Mouse (Mus musculus) liver, embryonic 13.5 days (tissue): ENCODE data around the gene Dgkq. TPM values are rescaled to one million over a fixed set of nuclear protein-coding genes. Genes with fewer than 3 reads are reported as not detected.

Source experiments
- ATAC-seq: fragments of 200-750 bp; cut with Nextera tagmentation; 2 replicates; pipeline ENCODE4 v1.8.0; 2017; ENCODE audit warnings: low read depth, mild to moderate bottlenecking, moderate number of reproducible peaks, moderate library complexity
- DNase-seq: peaks from one replicate; pipeline ENCODE4 v3.0.0; 2022
- H3K27ac ChIP-seq: fragments of 300-500 bp; sonication (generic); 2 replicates; pipeline ENCODE4 v1.5.1; 2015; ENCODE audit warnings: moderate library complexity, mild to moderate bottlenecking, inconsistent platforms
- H3K27me3 ChIP-seq: fragments of 300-500 bp; sonication (generic); 2 replicates; pipeline ENCODE4 v1.6.1; 2015; ENCODE audit warnings: mild to moderate bottlenecking, inconsistent platforms
- H3K36me3 ChIP-seq: fragments of 300-500 bp; sonication (generic); 2 replicates; pipeline ENCODE4 v1.6.1; 2015; ENCODE audit warnings: mild to moderate bottlenecking, inconsistent platforms
- H3K4me1 ChIP-seq: fragments of 300-500 bp; sonication (generic); replicated peaks from 2 replicates; pipeline ENCODE4 v1.6.1; 2015; ENCODE audit warnings: inconsistent platforms
- H3K4me2 ChIP-seq: fragments of 300-500 bp; sonication (generic); 2 replicates; pipeline ENCODE4 v1.6.1; 2015; ENCODE audit warnings: inconsistent platforms, mild to moderate bottlenecking, moderate library complexity
- H3K4me3 ChIP-seq: fragments of 300-500 bp; sonication (generic); replicated peaks from 2 replicates; pipeline ENCODE4 v1.5.1; 2015; ENCODE audit warnings: mild to moderate bottlenecking, inconsistent platforms
- H3K9ac ChIP-seq: fragments of 300-500 bp; sonication (generic); 2 replicates; pipeline ENCODE4 v1.6.1; 2015; ENCODE audit warnings: mild to moderate bottlenecking, inconsistent platforms
- H3K9me3 ChIP-seq: fragments of 300-500 bp; sonication (generic); replicated peaks from 2 replicates; pipeline ENCODE4 v1.6.1; 2016; ENCODE audit warnings: inconsistent platforms
- WGBS: fragments of 180-500 bp; shearing (Covaris S2); methylation state at CpG from one replicate; pipeline ENCODE4 v1.1.7; 2015; ENCODE audit not compliant: insufficient replicate concordance; 5-methylcytosine and 5-hydroxymethylcytosine counted together
- polyA plus RNA-seq: library from polyadenylated mRNA; unstranded; fragments of >200 nt; fragmentation: Nextera tagmentation; extraction: Ambion mirVana; gene quantifications from 2 replicates; pipeline ENCODE4 v1.2.1, GENCODE M21; 2015

The Dgkq gene
- polyA plus RNA-seq, 1 experiment from 2014 or later, result 3.6 TPM

DNA sequence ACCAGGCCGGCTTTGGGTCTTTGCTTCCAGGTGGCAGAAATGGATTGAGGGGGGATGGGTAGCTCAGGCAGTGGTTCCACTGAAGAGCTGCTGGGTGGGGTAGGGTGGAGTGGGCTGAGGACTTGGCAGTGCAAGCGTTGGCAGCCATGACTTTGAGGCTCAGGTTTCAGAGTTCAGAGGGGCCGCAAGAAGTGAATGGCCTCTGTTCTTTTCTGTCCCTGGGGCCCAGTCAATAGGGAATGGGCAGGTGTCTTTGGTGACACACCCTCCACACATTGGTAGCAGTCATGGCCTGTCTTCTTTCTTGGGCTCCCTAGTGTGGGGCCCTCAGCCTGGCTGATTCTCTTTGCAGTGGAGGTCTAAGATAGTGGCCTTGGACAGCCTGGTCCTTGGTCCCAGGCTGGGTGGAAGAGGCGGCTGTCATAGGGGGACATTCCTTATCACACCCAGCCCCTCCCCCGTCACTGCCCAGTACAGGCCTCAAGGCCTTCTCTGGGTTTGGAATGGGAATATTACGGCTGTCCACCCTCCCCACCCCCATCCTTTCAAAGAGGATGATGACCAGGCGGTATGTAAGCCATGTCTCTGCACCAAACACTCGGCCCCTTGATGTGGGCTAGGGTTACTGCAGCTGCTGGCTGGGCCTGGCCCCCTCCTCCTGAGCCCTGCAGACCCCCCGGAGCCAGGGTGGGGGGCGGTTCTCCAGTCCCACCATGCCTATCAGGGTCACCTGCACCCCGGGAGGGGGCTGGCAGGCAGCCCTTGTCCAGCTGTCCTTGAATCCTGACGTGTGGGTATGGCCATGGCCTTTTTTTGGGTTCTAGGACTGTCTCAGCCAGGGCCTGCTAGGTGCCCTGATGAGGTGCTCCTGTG, 34.5 kb upstream of the Dgkq start:
- H3K27ac ChIP-seq, result peak overlapping the region; percentile 35; the same call in 1 of the 2 replicates
- no peak overlapping the region for H3K4me2 ChIP-seq
- no peaks in the 10 kb centered on the region for H3K27me3 ChIP-seq
- H3K9ac ChIP-seq, result no peak overlapping the region
- DNase-seq, result no peak
- 75% methylated on average over 12 of the region's 12 CpGs for WGBS
- no peaks in the 10 kb centered on the region for H3K9me3 ChIP-seq
- no peak overlapping the region for H3K4me3 ChIP-seq
- H3K36me3 ChIP-seq, result peaks cover 37% of the 10 kb centered on the region
- no peak for ATAC-seq
- H3K4me1 ChIP-seq, result peaks cover 77% of the 10 kb centered on the region

DNA sequence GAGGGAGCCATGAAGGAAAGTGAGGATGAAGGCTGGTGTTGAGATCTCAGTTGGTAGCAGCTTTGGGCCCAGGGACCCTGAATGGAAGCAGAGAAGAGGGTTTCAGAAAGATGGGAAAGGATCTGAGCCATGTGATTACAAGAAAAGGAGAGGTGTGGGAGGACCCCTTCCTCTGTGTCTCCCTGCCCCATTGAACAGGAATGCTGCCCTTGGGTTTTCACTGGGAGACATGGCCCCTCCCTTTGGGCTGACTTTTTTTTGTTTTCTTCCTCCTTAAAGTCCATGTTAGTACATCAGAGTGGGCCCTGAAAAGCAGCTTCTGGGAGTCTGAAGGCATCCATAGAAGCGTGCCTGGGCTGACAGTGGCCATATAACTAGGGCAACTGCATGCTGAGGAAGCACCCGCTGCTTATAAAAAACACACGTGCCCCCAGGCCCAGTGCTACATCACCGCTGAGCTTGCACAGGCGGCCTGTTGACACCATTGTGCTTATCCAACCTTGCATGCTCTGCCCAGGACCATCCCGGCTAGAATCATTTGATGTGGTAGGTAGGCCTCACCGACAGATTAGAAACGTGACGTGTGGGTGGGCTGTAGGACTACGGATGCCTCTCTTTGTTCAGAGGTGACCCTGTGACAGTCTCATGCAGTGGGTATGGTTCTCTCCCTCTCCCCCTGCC, 32.0 kb upstream of the Dgkq start:
- Histone ChIP-seq H3K9me3 (no peaks in the 10 kb centered on the region), H3K27me3 (no peaks in the 10 kb centered on the region), H3K4me3 (no peak overlapping the region), H3K4me2 (no peak overlapping the region), H3K4me1 (peaks cover 75% of the 10 kb centered on the region), H3K27ac (peak overlapping the region; percentile 22; the same call in 1 of the 2 replicates), H3K36me3 (peaks cover 27% of the 10 kb centered on the region), H3K9ac (0 out of 2 replicates have a peak overlapping the region, but pooled peaks have one; percentile 15)
- no peak for DNase-seq
- WGBS, result 77% methylated on average over 10 of the region's 10 CpGs
- no peak for ATAC-seq

DNA sequence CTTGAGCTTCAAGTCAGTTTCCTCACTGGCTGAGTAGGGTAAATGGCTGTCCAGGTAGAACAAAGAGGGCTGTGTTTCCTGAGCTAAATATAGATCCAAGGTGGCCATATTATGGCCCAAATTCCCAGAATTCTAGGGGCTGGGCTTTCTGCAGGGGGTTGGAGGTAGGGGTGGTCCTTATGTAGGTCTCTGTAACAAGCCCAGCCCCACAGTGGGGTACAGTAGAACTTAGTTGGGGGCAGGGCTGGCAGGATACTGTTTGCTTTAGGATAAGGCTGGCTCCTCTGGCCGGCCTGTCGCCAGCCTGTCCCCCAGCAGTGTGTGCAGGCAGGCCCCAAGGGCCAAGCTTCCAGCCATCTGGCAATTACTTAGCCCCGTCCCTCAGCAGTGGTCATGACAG, 30.9 kb upstream of the Dgkq start:
- peaks cover 82% of the 10 kb centered on the region for H3K4me1 ChIP-seq
- ATAC-seq (peak; percentile 34; the same call in 1 of the 2 replicates), DNase-seq (no peak)
- peaks cover 16% of the 10 kb centered on the region for H3K36me3 ChIP-seq
- H3K4me3 ChIP-seq, result no peak overlapping the region
- H3K4me2 ChIP-seq, result no peak overlapping the region
- peak overlapping the region; percentile 48; the same call in 1 of the 2 replicates for H3K27ac ChIP-seq
- H3K27me3 ChIP-seq, result no peaks in the 10 kb centered on the region
- no peaks in the 10 kb centered on the region for H3K9me3 ChIP-seq
- 67% methylated on average over 3 of the region's 3 CpGs for WGBS
- no peak overlapping the region for H3K9ac ChIP-seq

DNA sequence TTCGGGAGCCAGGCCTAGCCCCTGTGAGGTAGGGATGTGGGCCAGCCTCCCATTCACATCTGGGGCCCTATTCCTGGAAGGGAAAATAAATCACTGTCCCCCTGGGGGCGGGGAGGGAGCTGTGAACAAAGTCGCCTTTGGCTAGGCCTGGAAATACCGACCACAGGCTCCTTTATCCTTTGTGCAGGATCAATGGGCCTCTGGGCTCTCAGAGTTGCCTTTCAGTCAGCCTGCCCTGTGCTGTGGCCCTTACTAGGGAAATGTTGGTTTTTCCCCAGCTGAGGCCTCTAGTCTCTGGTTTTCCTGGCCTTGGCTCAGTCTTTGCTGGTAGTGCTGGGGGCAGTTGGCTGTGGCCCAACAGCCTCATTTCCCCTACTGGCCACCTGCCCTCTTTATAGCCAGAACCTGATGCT, 27.9 kb upstream of the Dgkq start:
- DNase-seq (no peak), ATAC-seq (no peak)
- H3K4me1 ChIP-seq, result peaks cover 86% of the 10 kb centered on the region

DNA sequence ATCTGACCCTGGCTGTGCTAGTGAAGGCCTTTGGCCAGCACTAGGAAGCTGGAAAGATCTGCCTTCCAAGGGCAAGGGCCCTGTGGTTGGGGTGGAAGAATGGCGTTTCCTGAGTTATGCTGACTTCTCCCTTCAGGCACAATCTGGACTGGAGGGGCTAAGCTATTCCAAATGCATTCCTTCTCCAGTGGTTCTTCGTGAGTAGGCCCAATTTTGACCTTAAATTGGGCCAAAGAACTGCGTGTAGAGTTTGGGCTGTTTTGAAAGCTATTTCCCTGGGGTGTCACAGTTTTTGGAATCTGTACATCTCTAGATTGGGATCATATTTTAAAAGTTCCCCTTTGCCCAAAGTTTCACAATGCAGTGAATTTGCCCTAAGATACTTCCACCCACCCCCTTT, 27.1 kb upstream of the Dgkq start:
- no peak overlapping the region for H3K9ac ChIP-seq
- no peak overlapping the region for H3K4me2 ChIP-seq
- H3K4me3 ChIP-seq, result no peak overlapping the region
- DNase-seq (no peak), ATAC-seq (no peak)
- H3K9me3 ChIP-seq, result no peaks in the 10 kb centered on the region
- 68% methylated on average over 3 of the region's 3 CpGs for WGBS
- no peaks in the 10 kb centered on the region for H3K36me3 ChIP-seq
- H3K27ac ChIP-seq, result no peak overlapping the region
- peaks cover 5% of the 10 kb centered on the region; the same call in 1 of the 2 replicates for H3K27me3 ChIP-seq
- peaks cover 87% of the 10 kb centered on the region for H3K4me1 ChIP-seq

More for the DNA sequence above, 27.9 kb upstream of the Dgkq start:
- H3K9me3 ChIP-seq, result no peaks in the 10 kb centered on the region
- no peak overlapping the region for H3K4me3 ChIP-seq
- H3K4me2 ChIP-seq, result no peak overlapping the region
- H3K9ac ChIP-seq, result no peak overlapping the region
- peaks cover 5% of the 10 kb centered on the region; the same call in 1 of the 2 replicates for H3K27me3 ChIP-seq
- no peaks in the 10 kb centered on the region for H3K36me3 ChIP-seq
- H3K27ac ChIP-seq, result no peak overlapping the region
- 79% methylated on average over 4 of the region's 4 CpGs for WGBS

DNA sequence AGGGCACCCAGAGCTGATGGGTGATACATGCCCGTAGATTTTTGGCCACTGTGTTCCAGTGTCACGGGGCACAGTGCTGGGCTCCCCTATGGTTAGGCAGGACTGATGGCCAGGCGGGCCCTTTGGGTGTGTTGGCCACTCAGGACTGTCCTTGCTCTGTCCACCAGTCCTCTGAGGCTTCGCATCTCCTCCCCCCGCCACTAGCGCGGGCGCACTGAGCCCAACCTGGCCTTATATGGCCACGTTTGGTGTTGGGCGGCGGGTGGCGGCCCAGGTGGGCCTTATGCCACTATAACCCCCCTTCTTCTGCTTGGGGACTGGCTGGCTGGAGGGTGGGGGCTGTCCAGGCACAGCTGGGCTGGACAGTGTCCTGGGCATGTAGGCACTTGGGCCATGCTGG, 26.4 kb upstream of the Dgkq start:
- peak overlapping the region; percentile 76; the same call in 1 of the 2 replicates for H3K27ac ChIP-seq
- H3K4me2 ChIP-seq, result peak overlapping the region; percentile 99
- H3K27me3 ChIP-seq, result peaks cover 5% of the 10 kb centered on the region; the same call in 1 of the 2 replicates
- no peak for DNase-seq
- H3K4me1 ChIP-seq, result peaks cover 84% of the 10 kb centered on the region
- H3K4me3 ChIP-seq, result no peak overlapping the region
- no peaks in the 10 kb centered on the region for H3K36me3 ChIP-seq
- no peak overlapping the region for H3K9ac ChIP-seq
- no peaks in the 10 kb centered on the region for H3K9me3 ChIP-seq
- no peak for ATAC-seq
- 90% methylated on average over 12 of the region's 12 CpGs for whole genome bisulfite sequencing

DNA sequence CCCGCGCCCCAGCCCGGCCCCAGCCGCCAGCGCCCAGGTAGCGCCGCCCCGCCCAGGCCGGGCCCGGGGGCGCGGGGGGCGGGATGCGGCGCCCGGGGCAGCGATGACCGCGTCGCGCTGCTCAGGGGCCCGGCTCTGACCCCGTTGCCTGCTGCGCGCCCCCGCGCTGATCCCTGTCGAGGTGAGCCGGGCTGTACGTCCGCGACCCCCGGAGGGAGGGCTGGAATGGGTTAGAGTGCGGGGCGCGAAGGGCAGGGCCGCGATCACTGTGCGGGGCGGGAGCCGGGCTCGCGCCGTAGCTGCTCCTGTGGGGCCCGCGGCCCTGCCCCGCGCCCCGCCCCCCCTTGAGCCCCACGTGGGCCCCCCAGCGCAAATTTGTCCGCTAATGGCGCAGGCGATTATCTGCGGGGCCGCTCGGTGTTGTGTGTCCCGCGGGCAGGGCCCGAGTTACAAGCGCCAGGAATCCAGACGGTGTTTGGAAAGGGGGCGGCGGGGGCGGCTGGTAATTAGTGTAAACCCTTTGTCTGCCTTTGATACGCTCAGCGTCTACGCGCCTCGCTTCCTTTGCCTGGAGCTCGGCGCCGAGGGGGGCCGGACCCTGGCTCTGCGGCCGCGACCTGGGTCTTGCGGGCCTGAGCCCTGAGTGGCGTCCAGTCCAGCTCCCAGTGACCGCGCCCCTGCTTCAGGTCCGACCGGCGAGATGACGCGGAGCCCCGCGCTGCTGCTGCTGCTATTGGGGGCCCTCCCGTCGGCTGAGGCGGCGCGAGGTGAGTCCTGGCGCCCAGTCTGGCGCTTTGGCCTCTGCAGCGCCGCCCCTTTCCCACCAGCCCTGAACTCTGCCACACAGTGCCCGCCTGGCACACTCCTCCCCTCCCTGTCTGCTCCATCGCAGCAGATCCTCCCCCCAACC, 25.1 kb upstream of the Dgkq start:
- Histone ChIP-seq H3K4me3 (peak overlapping the region; percentile 90), H3K9me3 (no peaks in the 10 kb centered on the region), H3K27me3 (peaks cover 5% of the 10 kb centered on the region; the same call in 1 of the 2 replicates), H3K4me1 (peaks cover 71% of the 10 kb centered on the region), H3K27ac (peak overlapping the region; percentile 76), H3K36me3 (no peaks in the 10 kb centered on the region), H3K9ac (peak overlapping the region; percentile 89), H3K4me2 (peak overlapping the region; percentile 99)
- WGBS, result 1% methylated on average over 84 of the region's 99 CpGs
- ATAC-seq (peak; percentile 52), DNase-seq (peak; percentile 61)

DNA sequence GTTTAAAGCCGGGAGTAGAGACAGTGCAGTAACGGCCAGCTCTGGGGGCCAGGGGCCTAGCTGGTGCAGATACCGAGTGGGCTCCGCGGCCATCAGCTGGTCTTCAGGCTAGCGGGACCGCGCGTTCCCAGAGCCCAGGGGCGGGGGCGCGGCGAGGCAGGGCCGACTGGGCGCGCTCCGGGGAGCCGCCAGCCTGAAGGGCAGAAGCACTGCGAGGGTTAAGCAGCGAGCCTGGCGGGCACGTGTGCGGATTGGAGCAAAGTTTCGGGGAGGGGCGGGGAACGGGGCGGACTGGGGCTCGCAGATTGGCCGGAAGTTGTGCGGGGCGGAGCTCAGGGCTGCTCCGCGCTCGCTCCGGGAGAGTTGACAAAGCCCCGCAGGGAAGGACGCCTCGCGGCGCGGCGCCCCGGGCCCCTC, 24.4 kb upstream of the Dgkq start:
- Histone ChIP-seq H3K9ac (peak overlapping the region; percentile 89), H3K9me3 (no peaks in the 10 kb centered on the region), H3K27ac (peak overlapping the region; percentile 76), H3K4me3 (peak overlapping the region; percentile 90), H3K27me3 (peaks cover 5% of the 10 kb centered on the region; the same call in 1 of the 2 replicates), H3K4me2 (peak overlapping the region; percentile 99), H3K4me1 (peaks cover 64% of the 10 kb centered on the region), H3K36me3 (no peaks in the 10 kb centered on the region)
- under 1% methylated on average over 43 of the region's 43 CpGs for WGBS
- peak; percentile 94 for ATAC-seq
- DNase-seq, result peak; percentile 84

DNA sequence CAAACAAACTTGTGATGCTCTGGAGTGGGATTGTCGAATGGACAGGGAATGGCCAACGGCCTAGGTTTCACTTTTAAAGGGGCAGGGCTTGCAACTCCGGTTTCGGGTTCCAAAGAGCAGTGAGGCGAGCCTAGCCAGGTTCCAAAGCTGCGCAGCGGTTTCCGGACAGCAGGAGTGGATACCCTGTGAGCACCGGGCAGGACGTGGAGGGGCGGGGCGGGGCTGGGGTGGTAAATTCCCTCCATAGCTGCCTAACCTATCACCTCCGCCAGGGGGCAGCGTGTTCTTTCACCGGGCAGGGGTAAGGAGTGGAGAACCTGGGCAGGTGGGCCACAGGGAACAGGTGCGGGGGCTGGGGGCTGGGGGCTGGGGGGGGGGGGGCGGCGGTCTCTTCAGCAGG, 22.8 kb upstream of the Dgkq start, which contains the start of gene Fgfrl1:
Fgfrl1 (plus strand) TSS at position 112 of the 400 bp plus-strand sequence.
- ATAC-seq, result peak; percentile 8; the same call in 1 of the 2 replicates
- H3K4me1 ChIP-seq, result peaks cover 51% of the 10 kb centered on the region

DNA sequence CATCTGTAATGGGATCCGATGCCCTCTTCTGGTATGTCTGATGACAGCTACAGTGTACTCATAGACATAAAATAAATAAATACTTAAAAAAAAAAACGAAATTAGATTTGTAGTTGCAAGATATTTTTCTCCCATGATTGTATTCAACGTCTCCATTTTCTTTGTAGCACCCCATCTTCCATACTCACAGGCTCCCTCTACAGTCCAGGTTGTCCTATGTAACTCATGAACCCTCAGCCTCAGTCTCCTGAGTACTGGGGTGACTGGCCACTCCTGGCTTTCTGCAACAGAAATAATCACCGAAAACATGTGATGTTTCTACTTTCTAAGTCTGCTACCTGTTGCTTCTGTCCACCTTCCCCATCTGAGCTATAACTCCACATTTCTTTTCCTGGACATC, 21.7 kb upstream of the Dgkq start:
- H3K27ac ChIP-seq, result no peak overlapping the region
- H3K4me2 ChIP-seq, result 0 out of 2 replicates have a peak overlapping the region, but pooled peaks have one; percentile 99
- ATAC-seq (no peak), DNase-seq (no peak)
- no peaks in the 10 kb centered on the region for H3K36me3 ChIP-seq
- H3K9me3 ChIP-seq, result no peaks in the 10 kb centered on the region
- no peak overlapping the region for H3K4me3 ChIP-seq
- H3K4me1 ChIP-seq, result peaks cover 39% of the 10 kb centered on the region
- WGBS, result 52% methylated on average over 4 of the region's 4 CpGs
- peaks cover 8% of the 10 kb centered on the region; the same call in 1 of the 2 replicates for H3K27me3 ChIP-seq
- H3K9ac ChIP-seq, result no peak overlapping the region

More for the DNA sequence above, 22.8 kb upstream of the Dgkq start, which contains the start of gene Fgfrl1:
- peaks cover 8% of the 10 kb centered on the region; the same call in 1 of the 2 replicates for H3K27me3 ChIP-seq
- no peaks in the 10 kb centered on the region for H3K36me3 ChIP-seq
- H3K4me3 ChIP-seq, result peak within 1 kb of the TSS; percentile 90
- 2% methylated on average over 18 of the region's 18 CpGs for WGBS
- DNase-seq, result peak; percentile 64
- 0 out of 2 replicates have a peak within 1 kb of the TSS, but pooled peaks have one; percentile 0 for H3K27ac ChIP-seq
- H3K4me2 ChIP-seq, result peak within 1 kb of the TSS; percentile 99
- H3K9ac ChIP-seq, result peak within 1 kb of the TSS; percentile 63
- no peaks in the 10 kb centered on the region for H3K9me3 ChIP-seq
